Mouse (Mus musculus): ENCODE results near the gene Il1r2. TPM values are rescaled to one million over a fixed set of nuclear protein-coding genes. Genes with fewer than 3 reads are reported as not detected.
A peak's percentile ranks its signal among the peaks of the same experiment; 100 is the strongest.

The Il1r2 gene
- polyA plus RNA-seq, 1 experiment from 2014 or later, result 0.69 TPM

DNA sequence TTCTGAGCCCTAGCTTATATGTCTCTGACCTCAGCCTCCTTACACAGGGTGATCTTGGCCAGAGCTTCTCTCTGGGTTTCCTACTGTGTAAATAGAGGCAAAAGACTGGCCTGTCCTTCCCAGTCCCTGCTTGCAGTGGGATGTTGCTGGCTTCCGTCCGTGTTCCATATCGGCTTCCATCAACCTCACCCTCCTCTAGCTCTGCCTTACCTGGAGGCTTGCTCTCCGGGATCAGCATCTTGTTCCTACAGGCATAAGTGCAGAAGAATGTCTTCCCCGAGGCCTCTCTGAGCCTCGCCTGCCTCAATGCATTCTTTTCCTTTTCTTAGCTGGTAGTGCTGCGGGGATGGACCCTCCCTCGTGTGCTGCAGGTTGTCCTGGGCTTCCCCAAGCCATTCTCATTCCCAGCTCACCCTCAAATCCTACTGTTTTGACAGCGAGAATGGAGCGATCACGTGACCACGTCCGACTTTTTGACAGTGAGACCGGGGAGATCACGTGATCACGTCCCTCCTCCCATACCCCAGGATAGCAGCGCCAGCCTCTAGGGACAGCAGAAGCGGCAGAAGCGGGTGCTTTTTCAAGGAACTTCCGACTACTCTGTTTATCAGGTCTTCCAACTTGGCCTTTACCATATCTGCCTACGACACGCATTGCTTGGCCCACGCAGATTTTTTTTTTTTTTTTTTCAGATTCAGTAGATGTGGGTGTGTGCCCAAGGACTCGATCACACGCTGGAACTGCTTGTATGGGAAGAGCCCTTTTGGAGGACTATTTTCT lies 11.7 kb downstream of the Il1r2 start:
- no peaks in the 10 kb centered on the region for H3K36me3 ChIP-seq (ENCODE audit: control insufficient read depth, insufficient read depth, low read length)
- H3K4me1 ChIP-seq (replicated peaks; ENCODE audit: control insufficient read depth, insufficient read depth, low read length), result peaks cover 2% of the 10 kb centered on the region; the same call in 1 of the 2 replicates
- WGBS, result 1% methylated on average over 25 of the region's 25 CpGs
- H3K4me2 ChIP-seq (ENCODE audit: low read depth, low read length), result peak overlapping the region; percentile 89
- no peak overlapping the region for H3K27ac ChIP-seq (ENCODE audit: low read length)
- H3K9ac ChIP-seq (ENCODE audit: low read length), result peak overlapping the region; percentile 65
- no peaks in the 10 kb centered on the region for H3K27me3 ChIP-seq (ENCODE audit: control insufficient read depth, insufficient read depth, low read depth, low read length)
- peak overlapping the region; percentile 58 for H3K4me3 ChIP-seq (ENCODE audit: low read length)
- H3K9me3 ChIP-seq (ENCODE audit: control insufficient read depth, low read length), result no peaks in the 10 kb centered on the region
- ATAC-seq (ENCODE audit: low read depth), result peak; percentile 91

DNA sequence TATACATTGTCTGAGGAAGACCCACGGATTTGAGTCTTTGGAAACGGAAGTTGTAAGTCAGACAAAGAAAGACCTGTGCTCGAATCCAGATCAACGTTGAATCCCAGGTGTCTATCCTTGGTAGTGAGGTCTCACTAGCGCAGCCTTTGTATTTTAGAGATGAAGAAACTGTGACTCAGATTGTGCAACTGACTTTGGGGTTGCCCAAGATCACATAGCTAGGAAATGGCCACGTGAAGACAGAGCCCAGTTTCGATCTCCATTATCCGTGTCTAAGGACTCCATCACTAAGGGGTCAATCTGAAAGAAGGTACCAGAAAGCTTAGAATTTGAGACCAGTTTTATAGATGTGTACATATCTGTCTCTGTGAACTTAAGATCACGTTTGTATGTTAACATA lies 17.3 kb downstream of the Il1r2 start:
- WGBS, result 83% methylated on average over 9 of the region's 9 CpGs

DNA sequence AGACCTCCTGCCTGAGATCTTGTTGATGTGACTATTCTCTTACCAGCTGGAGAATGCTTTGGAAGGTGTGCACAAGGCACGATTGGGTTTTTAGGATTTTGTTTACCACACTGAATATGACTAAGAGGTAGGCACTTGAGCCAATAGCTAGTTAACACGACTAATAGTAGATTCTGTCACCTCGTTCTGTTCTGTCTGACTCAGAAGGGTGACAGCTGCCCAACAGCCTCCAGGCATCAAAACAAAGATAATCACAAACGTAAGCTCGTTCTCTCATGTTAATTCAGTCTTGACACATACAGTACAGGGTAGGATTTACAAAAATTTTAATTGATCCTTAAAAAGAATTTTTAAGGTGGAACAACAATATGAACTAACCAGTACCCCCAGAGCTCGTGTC lies 18.7 kb downstream of the Il1r2 start:
- WGBS, result 59% methylated on average over 6 of the region's 6 CpGs
- Histone ChIP-seq H3K36me3 (ENCODE audit: control insufficient read depth, insufficient read depth, low read length) (no peaks in the 10 kb centered on the region), H3K4me2 (ENCODE audit: low read depth, low read length) (no peak overlapping the region), H3K27me3 (ENCODE audit: control insufficient read depth, insufficient read depth, low read depth, low read length) (no peaks in the 10 kb centered on the region), H3K4me3 (ENCODE audit: low read length) (no peak overlapping the region), H3K4me1 (replicated peaks; ENCODE audit: control insufficient read depth, insufficient read depth, low read length) (no peaks in the 10 kb centered on the region), H3K9ac (ENCODE audit: low read length) (no peak overlapping the region), H3K27ac (ENCODE audit: low read length) (no peak overlapping the region), H3K9me3 (ENCODE audit: control insufficient read depth, low read length) (no peaks in the 10 kb centered on the region)
- ATAC-seq (ENCODE audit: low read depth), result no peak

More for the DNA sequence above, 17.3 kb downstream of the Il1r2 start:
- Histone ChIP-seq H3K4me1 (replicated peaks; ENCODE audit: control insufficient read depth, insufficient read depth, low read length) (no peaks in the 10 kb centered on the region), H3K9me3 (ENCODE audit: control insufficient read depth, low read length) (no peaks in the 10 kb centered on the region), H3K27ac (ENCODE audit: low read length) (no peak overlapping the region), H3K4me3 (ENCODE audit: low read length) (no peak overlapping the region), H3K4me2 (ENCODE audit: low read depth, low read length) (no peak overlapping the region), H3K9ac (ENCODE audit: low read length) (no peak overlapping the region), H3K27me3 (ENCODE audit: control insufficient read depth, insufficient read depth, low read depth, low read length) (no peaks in the 10 kb centered on the region), H3K36me3 (ENCODE audit: control insufficient read depth, insufficient read depth, low read length) (no peaks in the 10 kb centered on the region)
- ATAC-seq (ENCODE audit: low read depth), result no peak

DNA sequence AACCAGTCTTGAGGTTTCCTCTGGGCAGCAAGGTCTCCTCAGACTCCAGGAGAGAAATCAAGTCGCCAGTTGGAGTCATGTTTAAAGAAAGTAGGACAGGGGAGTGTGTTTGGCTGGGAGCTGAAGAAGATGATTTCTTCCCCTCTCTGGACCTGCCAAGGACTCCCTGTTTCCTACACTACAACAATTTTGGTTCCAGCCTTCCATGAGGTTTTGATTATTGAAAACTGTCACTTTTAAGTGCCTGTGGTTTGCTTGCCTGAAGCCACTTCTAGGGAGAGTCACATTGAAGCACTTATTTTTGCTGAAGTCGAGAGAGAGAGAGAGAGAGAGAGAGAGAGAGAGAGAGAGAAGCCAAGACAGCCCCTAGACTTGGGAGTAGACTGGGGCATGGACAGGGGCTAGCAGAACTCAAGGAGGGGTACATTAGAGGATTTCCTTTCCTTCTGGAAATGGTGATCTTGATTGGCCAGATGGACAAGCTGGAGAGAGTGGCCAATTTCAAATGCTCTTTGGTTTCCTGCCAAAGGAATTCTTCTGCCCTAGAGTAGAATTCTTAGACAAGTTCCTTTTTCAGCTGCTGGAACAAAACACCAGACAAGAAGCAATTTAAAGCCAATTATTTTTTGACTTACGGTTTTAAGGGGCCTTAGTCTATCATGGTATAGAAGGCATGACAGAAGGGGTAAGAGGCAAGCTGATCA lies 20.9 kb downstream of the Il1r2 start:
- ATAC-seq (ENCODE audit: low read depth), result no peak

DNA sequence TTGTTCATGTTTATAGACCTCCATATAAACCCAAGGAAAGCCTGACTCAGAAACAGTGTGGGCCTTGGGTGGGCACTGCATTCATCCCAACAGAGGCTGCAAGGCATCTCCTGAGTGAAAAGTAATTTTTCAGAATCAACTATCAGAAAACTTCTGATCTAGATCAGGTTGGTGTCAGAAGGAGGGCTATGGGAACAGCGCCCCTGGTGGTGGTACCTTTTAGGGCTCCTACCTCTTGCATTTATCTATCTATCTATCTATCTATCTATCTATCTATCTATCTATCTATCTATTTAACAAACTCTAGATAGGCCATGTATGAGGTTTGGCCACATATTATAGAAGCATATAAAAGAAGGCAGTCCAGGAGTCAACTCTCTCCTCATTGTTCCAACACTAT lies 21.7 kb downstream of the Il1r2 start:
- Histone ChIP-seq H3K9ac (ENCODE audit: low read length) (no peak overlapping the region), H3K4me1 (replicated peaks; ENCODE audit: control insufficient read depth, insufficient read depth, low read length) (no peaks in the 10 kb centered on the region), H3K4me2 (ENCODE audit: low read depth, low read length) (no peak overlapping the region), H3K4me3 (ENCODE audit: low read length) (no peak overlapping the region), H3K36me3 (ENCODE audit: control insufficient read depth, insufficient read depth, low read length) (no peaks in the 10 kb centered on the region), H3K27me3 (ENCODE audit: control insufficient read depth, insufficient read depth, low read depth, low read length) (no peaks in the 10 kb centered on the region), H3K9me3 (ENCODE audit: control insufficient read depth, low read length) (no peaks in the 10 kb centered on the region), H3K27ac (ENCODE audit: low read length) (no peak overlapping the region)
- WGBS, result 19% methylated on average over 1 of the region's 1 CpGs
- no peak for ATAC-seq (ENCODE audit: low read depth)

More for the DNA sequence above, 20.9 kb downstream of the Il1r2 start:
- no peaks in the 10 kb centered on the region for H3K27me3 ChIP-seq (ENCODE audit: control insufficient read depth, insufficient read depth, low read depth, low read length)
- H3K36me3 ChIP-seq (ENCODE audit: control insufficient read depth, insufficient read depth, low read length), result no peaks in the 10 kb centered on the region
- H3K9me3 ChIP-seq (ENCODE audit: control insufficient read depth, low read length), result no peaks in the 10 kb centered on the region
- WGBS, result 56% methylated on average over 3 of the region's 3 CpGs
- H3K4me2 ChIP-seq (ENCODE audit: low read depth, low read length), result no peak overlapping the region
- H3K4me3 ChIP-seq (ENCODE audit: low read length), result no peak overlapping the region
- H3K9ac ChIP-seq (ENCODE audit: low read length), result no peak overlapping the region
- H3K4me1 ChIP-seq (replicated peaks; ENCODE audit: control insufficient read depth, insufficient read depth, low read length), result no peaks in the 10 kb centered on the region
- H3K27ac ChIP-seq (ENCODE audit: low read length), result no peak overlapping the region

DNA sequence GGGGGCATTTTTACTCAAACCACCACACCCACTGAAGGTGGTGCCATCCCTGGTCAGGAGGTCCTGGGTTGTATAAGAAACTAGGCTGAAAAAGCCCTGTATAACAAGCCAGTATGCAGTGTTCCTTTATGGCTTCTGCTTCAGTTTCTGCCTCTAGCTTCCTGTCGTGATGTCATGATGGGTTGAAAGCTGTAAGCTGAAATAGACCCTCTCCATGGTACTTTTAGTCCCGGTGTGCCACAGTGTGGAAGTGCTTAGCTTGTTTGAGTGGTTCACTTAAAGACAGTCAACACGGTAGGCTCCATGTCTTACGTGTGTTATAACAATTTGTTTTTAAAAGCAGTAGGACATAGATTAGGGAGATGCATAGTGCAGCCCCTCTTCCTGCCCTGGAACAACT lies 32.4 kb downstream of the Il1r2 start:
- H3K9me3 ChIP-seq (ENCODE audit: control insufficient read depth, low read length), result no peaks in the 10 kb centered on the region
- no peak overlapping the region for H3K27ac ChIP-seq (ENCODE audit: low read length)
- H3K36me3 ChIP-seq (ENCODE audit: control insufficient read depth, insufficient read depth, low read length), result no peaks in the 10 kb centered on the region
- no peak for ATAC-seq (ENCODE audit: low read depth)
- WGBS, result 55% methylated on average over 4 of the region's 4 CpGs
- H3K4me1 ChIP-seq (replicated peaks; ENCODE audit: control insufficient read depth, insufficient read depth, low read length), result no peaks in the 10 kb centered on the region
- H3K4me3 ChIP-seq (ENCODE audit: low read length), result no peak overlapping the region
- H3K27me3 ChIP-seq (ENCODE audit: control insufficient read depth, insufficient read depth, low read depth, low read length), result no peaks in the 10 kb centered on the region
- H3K4me2 ChIP-seq (ENCODE audit: low read depth, low read length), result no peak overlapping the region
- no peak overlapping the region for H3K9ac ChIP-seq (ENCODE audit: low read length)

DNA sequence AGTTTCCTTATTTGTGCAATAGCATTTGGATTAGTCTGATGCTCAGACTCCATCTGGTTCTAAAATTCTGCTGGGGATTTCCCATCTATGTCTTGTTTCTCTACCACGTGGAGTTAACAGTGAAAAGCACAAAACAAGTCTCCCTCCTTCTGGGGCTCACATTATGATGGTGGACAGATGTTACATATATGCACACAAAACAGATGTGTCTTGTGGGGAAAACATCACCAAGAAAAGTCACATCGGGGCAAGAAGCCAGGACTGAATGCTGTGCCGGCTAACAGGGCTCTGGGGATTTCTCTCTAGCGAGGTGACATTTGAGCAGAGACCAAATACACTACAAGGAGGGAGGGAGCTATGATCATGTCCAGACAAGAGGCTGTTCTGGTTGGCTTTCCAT lies 32.8 kb downstream of the Il1r2 start:
- no peaks in the 10 kb centered on the region for H3K4me1 ChIP-seq (replicated peaks; ENCODE audit: control insufficient read depth, insufficient read depth, low read length)
- H3K4me3 ChIP-seq (ENCODE audit: low read length), result no peak overlapping the region
- no peaks in the 10 kb centered on the region for H3K9me3 ChIP-seq (ENCODE audit: control insufficient read depth, low read length)
- H3K36me3 ChIP-seq (ENCODE audit: control insufficient read depth, insufficient read depth, low read length), result no peaks in the 10 kb centered on the region
- 47% methylated on average over 4 of the region's 4 CpGs for WGBS
- no peak overlapping the region for H3K9ac ChIP-seq (ENCODE audit: low read length)
- H3K4me2 ChIP-seq (ENCODE audit: low read depth, low read length), result no peak overlapping the region
- no peak overlapping the region for H3K27ac ChIP-seq (ENCODE audit: low read length)
- ATAC-seq (ENCODE audit: low read depth), result peak; percentile 69; the same call in 1 of the 2 replicates
- no peaks in the 10 kb centered on the region for H3K27me3 ChIP-seq (ENCODE audit: control insufficient read depth, insufficient read depth, low read depth, low read length)

DNA sequence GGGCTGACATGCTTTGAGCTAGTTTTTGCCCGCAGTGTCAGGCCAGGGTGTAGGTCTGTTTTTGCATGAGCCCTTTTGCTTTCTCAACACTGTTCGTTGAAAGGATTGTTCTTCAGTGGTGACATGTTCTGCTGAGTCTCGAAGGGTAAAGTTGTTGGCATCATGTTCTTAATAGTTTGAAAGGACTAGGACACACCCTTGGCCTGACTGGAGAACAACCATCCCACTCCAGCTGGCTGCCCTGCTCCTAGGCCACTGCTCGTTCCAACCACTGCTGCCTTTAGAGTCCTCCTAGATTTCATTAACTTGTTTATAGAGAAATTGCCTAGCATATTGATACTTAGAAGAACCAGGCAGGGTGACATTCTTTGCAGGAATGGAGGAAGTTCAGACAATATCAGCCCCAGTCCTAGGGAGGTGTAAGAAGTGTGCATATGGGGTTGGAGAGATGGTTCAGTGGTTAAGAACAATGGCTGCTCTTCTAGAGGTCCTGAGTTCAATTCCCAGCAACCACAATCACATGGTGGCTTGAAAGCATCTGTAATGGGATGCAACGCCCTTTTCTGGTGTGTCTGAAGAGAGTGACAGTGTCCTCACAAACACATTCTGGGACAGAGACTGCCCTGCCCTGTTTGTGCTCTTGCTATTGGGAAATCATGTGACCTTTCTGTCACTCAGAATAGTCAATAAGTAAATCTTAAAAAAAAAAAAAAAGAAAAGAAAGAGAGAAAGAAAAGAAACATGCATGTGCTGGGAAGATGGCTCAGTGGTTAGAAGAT lies 34.3 kb downstream of the Il1r2 start:
- Histone ChIP-seq H3K4me2 (ENCODE audit: low read depth, low read length) (no peak overlapping the region), H3K36me3 (ENCODE audit: control insufficient read depth, insufficient read depth, low read length) (no peaks in the 10 kb centered on the region), H3K9ac (ENCODE audit: low read length) (no peak overlapping the region), H3K9me3 (ENCODE audit: control insufficient read depth, low read length) (no peaks in the 10 kb centered on the region), H3K4me1 (replicated peaks; ENCODE audit: control insufficient read depth, insufficient read depth, low read length) (no peaks in the 10 kb centered on the region), H3K27ac (ENCODE audit: low read length) (no peak overlapping the region), H3K4me3 (ENCODE audit: low read length) (no peak overlapping the region), H3K27me3 (ENCODE audit: control insufficient read depth, insufficient read depth, low read depth, low read length) (no peaks in the 10 kb centered on the region)
- 72% methylated on average over 5 of the region's 5 CpGs for WGBS
- ATAC-seq (ENCODE audit: low read depth), result no peak

DNA sequence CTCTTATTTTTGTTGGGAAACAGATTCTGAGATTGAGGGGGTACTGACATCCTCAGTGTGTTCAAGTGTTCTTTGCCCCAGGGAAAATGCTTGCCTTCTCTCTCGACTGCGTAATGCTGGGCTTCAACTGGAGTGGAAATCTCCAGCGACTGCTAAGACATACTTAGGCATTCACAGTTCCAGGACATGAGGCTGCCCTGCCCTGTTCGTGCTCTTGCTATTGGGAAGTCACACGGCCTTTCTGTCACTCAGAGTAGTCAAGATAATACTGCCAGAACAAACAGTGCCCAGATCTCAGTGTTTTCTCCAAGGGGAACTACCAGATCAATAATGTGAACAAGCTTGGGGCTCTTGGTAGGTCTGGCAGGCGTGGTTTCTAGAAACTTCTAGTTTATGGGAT lies 35.9 kb downstream of the Il1r2 start:
- Histone ChIP-seq H3K4me2 (ENCODE audit: low read depth, low read length) (no peak overlapping the region), H3K9ac (ENCODE audit: low read length) (no peak overlapping the region), H3K27me3 (ENCODE audit: control insufficient read depth, insufficient read depth, low read depth, low read length) (no peaks in the 10 kb centered on the region), H3K4me3 (ENCODE audit: low read length) (no peak overlapping the region), H3K4me1 (replicated peaks; ENCODE audit: control insufficient read depth, insufficient read depth, low read length) (no peaks in the 10 kb centered on the region), H3K9me3 (ENCODE audit: control insufficient read depth, low read length) (no peaks in the 10 kb centered on the region), H3K27ac (ENCODE audit: low read length) (no peak overlapping the region), H3K36me3 (ENCODE audit: control insufficient read depth, insufficient read depth, low read length) (no peaks in the 10 kb centered on the region)
- WGBS, result 55% methylated on average over 6 of the region's 6 CpGs
- no peak for ATAC-seq (ENCODE audit: low read depth)
